Mouse (Mus musculus) retina, postnatal 7 days (tissue): ENCODE data around the gene Mob3b.

ENCODE experiments used
- DNase-seq: peaks from one replicate; pipeline ENCODE4 v3.0.0-alpha.2; 2012; ENCODE audit warnings: low read depth, low spot score

The Mob3b gene

GRCm38 (mm10) chr4:35065075-35065838 lies 92.0 kb downstream of the Mob3b start:
- no peak for DNase-seq

GRCm38 (mm10) chr4:35063146-35063719 lies 94.1 kb downstream of the Mob3b start:
- DNase-seq, result no peak

GRCm38 (mm10) chr4:35060964-35061363 lies 96.3 kb downstream of the Mob3b start:
- DNase-seq, result no peak

GRCm38 (mm10) chr4:35060401-35060800 lies 96.9 kb downstream of the Mob3b start:
- DNase-seq, result no peak

- DNase-seq, result no peak
These were observed 102.9 kb downstream of the Mob3b start for GRCm38 (mm10) chr4:35054362-35054761.

GRCm38 (mm10) chr4:35052174-35052942 lies 104.9 kb downstream of the Mob3b start:
- no peak for DNase-seq

GRCm38 (mm10) chr4:35051152-35051551 lies 106.1 kb downstream of the Mob3b start:
- no peak for DNase-seq

- no peak for DNase-seq
These were observed 107.6 kb downstream of the Mob3b start for GRCm38 (mm10) chr4:35049742-35050058.

GRCm38 (mm10) chr4:35049036-35049741 lies 108.1 kb downstream of the Mob3b start:
- DNase-seq, result no peak

- DNase-seq, result no peak
These were observed 116.4 kb downstream of the Mob3b start for GRCm38 (mm10) chr4:35040896-35041295.

- DNase-seq, result no peak
These were observed 117.0 kb downstream of the Mob3b start for GRCm38 (mm10) chr4:35040306-35040705.

- no peak for DNase-seq
These were observed 119.5 kb downstream of the Mob3b start for GRCm38 (mm10) chr4:35037824-35038223.

GRCm38 (mm10) chr4:35034504-35035290 lies 122.6 kb downstream of the Mob3b start:
- no peak for DNase-seq

GRCm38 (mm10) chr4:35032758-35033157 lies 124.5 kb downstream of the Mob3b start:
- DNase-seq, result no peak

GRCm38 (mm10) chr4:35031623-35032022 lies 125.7 kb downstream of the Mob3b start:
- DNase-seq, result no peak

- no peak for DNase-seq
These were observed 126.1 kb downstream of the Mob3b start for GRCm38 (mm10) chr4:35031141-35031540.

- no peak for DNase-seq
These were observed 138.9 kb downstream of the Mob3b start for GRCm38 (mm10) chr4:35018416-35018815.

GRCm38 (mm10) chr4:35012401-35013307 lies 144.6 kb downstream of the Mob3b start:
- DNase-seq, result no peak

- DNase-seq, result no peak
These were observed 150.6 kb downstream of the Mob3b start for GRCm38 (mm10) chr4:35006541-35007260.

GRCm38 (mm10) chr4:35006056-35006455 lies 151.2 kb downstream of the Mob3b start:
- DNase-seq, result no peak
